Mouse (Mus musculus) heart, postnatal 0 days (tissue): ENCODE measurements around the gene Mlxip. TPM values are rescaled to one million over a fixed set of nuclear protein-coding genes. Genes with fewer than 3 reads are reported as not detected.

Experiments
- ATAC-seq: fragments of 200-750 bp; cut with Nextera tagmentation; 2 replicates; pipeline ENCODE4 v1.8.0; 2017; ENCODE audit warnings: low read depth, moderate number of reproducible peaks, moderate library complexity; ENCODE audit not compliant: insufficient read depth
- DNase-seq: peaks from one replicate; pipeline ENCODE4 v3.0.0-alpha.2; 2016; ENCODE audit warnings: low spot score
- H3K27ac ChIP-seq: fragments of 300-500 bp; sonication (generic); 2 replicates; pipeline ENCODE4 v1.5.1; 2014; ENCODE audit warnings: low read depth, mild to moderate bottlenecking
- H3K27me3 ChIP-seq: fragments of 300-500 bp; sonication (generic); 2 replicates; pipeline ENCODE4 v1.6.1; 2014; ENCODE audit warnings: low read length, mixed read lengths; ENCODE audit not compliant: control insufficient read depth, insufficient read depth
- H3K36me3 ChIP-seq: fragments of 300-500 bp; sonication (generic); replicated peaks from 2 replicates; pipeline ENCODE4 v1.6.1; 2014; ENCODE audit warnings: low read length, mixed read lengths; ENCODE audit not compliant: control insufficient read depth, insufficient read depth
- H3K4me1 ChIP-seq: fragments of 300-500 bp; sonication (generic); 2 replicates; pipeline ENCODE4 v1.6.1; 2014; ENCODE audit warnings: antibody characterized with exemption; ENCODE audit not compliant: control insufficient read depth, insufficient read depth
- H3K4me2 ChIP-seq: fragments of 300-500 bp; sonication (generic); 2 replicates; pipeline ENCODE4 v1.6.1; 2014; ENCODE audit warnings: low read depth, mild to moderate bottlenecking, low read length, moderate library complexity
- H3K4me3 ChIP-seq: fragments of 300-500 bp; sonication (generic); 2 replicates; pipeline ENCODE4 v1.5.1; 2014; ENCODE audit warnings: low read depth, low read length
- H3K9ac ChIP-seq: fragments of 300-500 bp; sonication (generic); replicated peaks from 2 replicates; pipeline ENCODE4 v1.6.1; 2014; ENCODE audit warnings: low read depth, low read length, mixed read lengths
- H3K9me3 ChIP-seq: fragments of 300-500 bp; sonication (generic); replicated peaks from 2 replicates; pipeline ENCODE4 v1.6.1; 2016; ENCODE audit warnings: low read length; ENCODE audit not compliant: control insufficient read depth
- CTCF ChIP-seq: IDR thresholded peaks from 2 replicates; pipeline ENCODE4 v1.5.1; 2016; ENCODE audit warnings: antibody characterized with exemption, control low read depth, low read depth
- EP300 ChIP-seq: IDR thresholded peaks from 2 replicates; pipeline ENCODE4 v1.6.1; 2016; ENCODE audit warnings: antibody characterized with exemption, low read depth
- whole genome bisulfite sequencing: fragments of 180-500 bp; shearing (Covaris S2); extraction: QIAGEN DNeasy Blood & Tissue Kit; methylation state at CpG from one replicate; pipeline ENCODE4 v1.1.7; 2014; 5-methylcytosine and 5-hydroxymethylcytosine counted together
- polyA plus RNA-seq: library from polyadenylated mRNA; unstranded; fragments of >200 nt; fragmentation: Nextera tagmentation; extraction: Ambion mirVana; gene quantifications from 2 replicates; pipeline ENCODE4 v1.2.1, GENCODE M21; 2015
- total RNA-seq: library from RNA; depleted of rRNA; stranded (reverse); fragments of >200 nt; gene quantifications from 2 replicates; pipeline ENCODE4 v1.2.3, GENCODE M21; 2014; ENCODE audit warnings: low replicate concordance

Gene Mlxip
- total and polyA plus RNA-seq, 2 experiments from 2014 or later: 7.3 to 13.4 TPM

DNA sequence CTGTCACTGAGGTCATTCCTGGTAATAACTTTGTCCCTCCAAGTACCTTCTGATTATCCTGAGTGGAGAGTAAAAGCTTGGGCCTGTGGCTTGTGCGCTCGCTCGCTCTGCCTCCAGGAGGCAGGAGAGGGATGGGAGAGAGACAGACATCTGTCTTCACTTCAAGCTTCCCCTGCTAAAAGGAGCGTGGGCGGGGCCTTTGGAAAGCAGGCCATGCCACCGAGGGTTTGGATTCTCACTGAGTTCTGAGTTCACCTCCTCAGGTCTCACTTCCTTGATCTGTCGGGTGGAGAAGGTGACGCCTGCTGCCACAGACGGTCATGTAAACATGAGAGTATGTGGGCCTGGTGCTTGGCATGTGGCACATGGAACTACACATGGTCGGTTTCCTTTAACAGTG lies 44.2 kb upstream of the Mlxip start:
- ATAC-seq: peak; percentile 59
- H3K27ac ChIP-seq: peak overlapping the region; percentile 69
- no peak overlapping the region for H3K4me3 ChIP-seq
- TF ChIP-seq CTCF (peak; percentile 64), EP300 (no peak)
- H3K9ac ChIP-seq: no peak overlapping the region
- DNase-seq: peak; percentile 79
- no peak overlapping the region for H3K4me2 ChIP-seq
- H3K4me1 ChIP-seq: peaks cover 16% of the 10 kb centered on the region
- no peaks in the 10 kb centered on the region for H3K9me3 ChIP-seq
- no peaks in the 10 kb centered on the region for H3K36me3 ChIP-seq
- no peaks in the 10 kb centered on the region for H3K27me3 ChIP-seq
- 31% methylated on average over 10 of the region's 10 CpGs for WGBS

GRCm38 (mm10) chr5:123355918-123356317 lies 38.7 kb upstream of the Mlxip start:
- Histone ChIP-seq H3K4me3 (no peak overlapping the region), H3K9ac (no peak overlapping the region), H3K27ac (no peak overlapping the region), H3K27me3 (no peaks in the 10 kb centered on the region), H3K9me3 (no peaks in the 10 kb centered on the region), H3K4me1 (peaks cover 2% of the 10 kb centered on the region; the same call in 1 of the 2 replicates), H3K36me3 (peaks cover 50% of the 10 kb centered on the region), H3K4me2 (no peak overlapping the region)
- DNase-seq (no peak), ATAC-seq (no peak)
- WGBS: 83% methylated on average over 11 of the region's 11 CpGs
- TF ChIP-seq CTCF (no peak), EP300 (no peak)

DNA sequence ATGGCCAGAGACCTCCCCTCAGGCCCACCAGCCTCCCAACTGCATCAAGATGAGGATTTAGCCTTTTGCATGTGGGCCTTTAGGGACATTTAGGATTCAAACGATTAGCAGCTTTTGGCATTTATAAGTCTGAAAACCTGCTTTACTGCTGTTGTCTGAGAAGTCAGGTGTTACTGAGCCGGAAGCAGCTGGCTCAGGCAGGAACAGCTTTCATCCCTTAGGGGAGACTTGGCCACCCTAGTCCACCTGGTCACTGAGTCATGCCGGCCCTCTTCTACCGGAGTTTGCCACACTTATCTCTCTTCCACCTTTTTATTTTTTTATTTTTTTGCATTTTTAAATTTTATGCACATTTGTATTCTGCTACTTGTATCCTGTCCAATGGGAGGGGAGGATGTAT lies 37.3 kb upstream of the Mlxip start:
- no peak overlapping the region for H3K4me3 ChIP-seq
- no peak for DNase-seq
- WGBS: 88% methylated on average over 4 of the region's 4 CpGs
- H3K4me1 ChIP-seq: no peaks in the 10 kb centered on the region
- no peak overlapping the region for H3K27ac ChIP-seq
- no peak overlapping the region for H3K4me2 ChIP-seq
- H3K9me3 ChIP-seq: no peaks in the 10 kb centered on the region
- no peak overlapping the region for H3K9ac ChIP-seq
- peaks cover 63% of the 10 kb centered on the region for H3K36me3 ChIP-seq
- no peak for TF ChIP-seq CTCF
- TF ChIP-seq EP300: no peak
- ATAC-seq: no peak
- no peaks in the 10 kb centered on the region for H3K27me3 ChIP-seq

- TF ChIP-seq EP300: no peak
- TF ChIP-seq CTCF: no peak
- ATAC-seq (no peak), DNase-seq (no peak)
- H3K9ac ChIP-seq: no peak overlapping the region
- no peaks in the 10 kb centered on the region for H3K9me3 ChIP-seq
- H3K36me3 ChIP-seq: peaks cover 73% of the 10 kb centered on the region
- WGBS: 84% methylated on average over 6 of the region's 6 CpGs
- no peaks in the 10 kb centered on the region for H3K27me3 ChIP-seq
- H3K4me2 ChIP-seq: no peak overlapping the region
- H3K4me3 ChIP-seq: no peak overlapping the region
- H3K27ac ChIP-seq: no peak overlapping the region
- H3K4me1 ChIP-seq: peaks cover 12% of the 10 kb centered on the region
These were observed 35.2 kb upstream of the Mlxip start for GRCm38 (mm10) chr5:123359431-123359830.

- H3K4me2 ChIP-seq: no peak overlapping the region
- peak; percentile 35 for DNase-seq
- TF ChIP-seq EP300: no peak
- peak; percentile 8; the same call in 1 of the 2 replicates for TF ChIP-seq CTCF
- ATAC-seq: no peak
- no peaks in the 10 kb centered on the region for H3K27me3 ChIP-seq
- 70% methylated on average over 4 of the region's 4 CpGs for WGBS
- no peaks in the 10 kb centered on the region for H3K9me3 ChIP-seq
- H3K27ac ChIP-seq: no peak overlapping the region
- H3K4me3 ChIP-seq: no peak overlapping the region
- H3K4me1 ChIP-seq: peaks cover 18% of the 10 kb centered on the region
- no peak overlapping the region for H3K9ac ChIP-seq
- H3K36me3 ChIP-seq: peaks cover 58% of the 10 kb centered on the region
These were observed 31.7 kb upstream of the Mlxip start for GRCm38 (mm10) chr5:123362911-123363310.

DNA sequence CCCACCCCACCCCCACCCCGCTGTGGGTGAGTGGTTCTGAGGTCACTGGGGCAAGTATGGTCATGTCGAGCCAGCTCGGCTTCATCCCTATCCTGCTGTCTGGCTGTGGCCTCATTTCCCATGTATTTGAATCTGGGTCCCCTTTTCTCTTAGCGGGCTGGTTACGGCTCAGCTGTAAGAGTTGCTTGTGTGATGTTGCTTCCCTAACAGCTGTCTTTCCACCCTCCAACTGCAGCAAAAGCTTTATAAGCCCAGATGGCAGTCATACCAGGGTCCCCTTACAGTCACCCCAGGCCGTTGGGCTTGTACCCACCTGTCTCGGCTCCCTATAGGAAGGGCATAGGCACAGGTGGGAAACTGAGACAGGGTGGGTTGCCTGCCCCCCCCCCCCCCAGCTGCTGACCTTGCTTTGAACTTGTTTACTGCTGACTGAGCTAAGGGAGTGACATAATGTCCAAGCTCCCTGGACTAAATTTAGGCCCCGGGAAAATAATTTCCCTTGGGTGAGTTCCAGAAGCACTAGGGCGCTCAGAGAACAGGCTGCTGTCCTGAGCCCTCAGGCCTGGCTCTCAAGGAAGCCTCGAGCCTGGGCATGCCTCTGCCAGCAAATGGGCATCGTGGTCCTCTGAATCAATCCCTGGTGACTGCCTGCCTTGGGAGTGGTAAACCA lies 30.2 kb upstream of the Mlxip start:
- ATAC-seq (peak; percentile 91), DNase-seq (peak; percentile 83)
- Histone ChIP-seq H3K27ac (peak overlapping the region; percentile 91), H3K36me3 (peaks cover 46% of the 10 kb centered on the region), H3K9me3 (no peaks in the 10 kb centered on the region), H3K4me2 (no peak overlapping the region), H3K4me3 (no peak overlapping the region), H3K9ac (no peak overlapping the region), H3K27me3 (no peaks in the 10 kb centered on the region), H3K4me1 (peaks cover 18% of the 10 kb centered on the region)
- 39% methylated on average over 11 of the region's 11 CpGs for WGBS
- TF ChIP-seq CTCF (no peak), EP300 (0 out of 2 replicates have a peak, but pooled peaks have one; percentile 55)
